Mouse (Mus musculus): Measurements from ENCODE around the gene Gm20390. TPM values are rescaled to one million over a fixed set of nuclear protein-coding genes. Genes with fewer than 3 reads are reported as not detected.
"Not testable (repeated sequence)": the region's sequence is repeated elsewhere in the genome, so short reads cannot be mapped to it uniquely, and the experiment has no call there.

Gm20390 gene
- polyA plus RNA-seq, 1 experiment from 2014 or later = 434 TPM

DNA sequence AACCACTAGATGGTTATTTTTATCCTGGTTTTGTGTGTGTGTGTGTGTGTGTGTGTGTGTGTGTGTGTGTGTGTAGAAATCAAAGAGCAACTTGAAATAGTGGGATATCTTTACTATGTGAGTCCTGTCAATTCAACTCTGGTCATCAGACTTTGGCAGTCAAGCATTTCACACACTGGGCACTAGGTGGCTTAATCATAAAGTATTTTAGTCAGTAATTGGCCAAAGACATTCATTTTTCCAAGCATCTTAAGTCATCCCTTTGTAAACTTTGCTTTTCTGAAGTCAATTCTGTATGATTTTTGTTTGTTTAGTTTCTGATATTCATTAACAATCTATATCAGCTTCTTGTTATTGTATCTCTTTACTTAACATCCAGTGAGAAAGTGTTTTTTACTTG lies 39.0 kb downstream of the Gm20390 start:
- ATAC-seq (no peak), DNase-seq (ENCODE audit: low spot score) (no peak)
- H3K4me3 ChIP-seq (ENCODE audit: low read depth, low read length) = no peak overlapping the region
- H3K9ac ChIP-seq (ENCODE audit: low read length) = no peak overlapping the region
- H3K9me3 ChIP-seq (replicated peaks; ENCODE audit: control insufficient read depth, low read length) = no peaks in the 10 kb centered on the region
- H3K4me2 ChIP-seq (ENCODE audit: low read length) = no peak overlapping the region
- H3K4me1 ChIP-seq (ENCODE audit: control insufficient read depth, insufficient read depth, low read length) = no peaks in the 10 kb centered on the region
- no peak overlapping the region for H3K27ac ChIP-seq (ENCODE audit: low read depth, low read length)
- H3K27me3 ChIP-seq (replicated peaks; ENCODE audit: control insufficient read depth, insufficient read depth, low read length) = no peaks in the 10 kb centered on the region
- peaks cover 68% of the 10 kb centered on the region for H3K36me3 ChIP-seq (ENCODE audit: control insufficient read depth, insufficient read depth, low read length)

- DNase-seq (ENCODE audit: low spot score) = not testable (repeated sequence)
- H3K36me3 ChIP-seq (ENCODE audit: control insufficient read depth, insufficient read depth, low read length) = peaks cover 75% of the 10 kb centered on the region
Measured at GRCm38 (mm10) chr11:93915019-93915418, 53.1 kb downstream of the Gm20390 start.

GRCm38 (mm10) chr11:93911603-93912002 lies 56.5 kb downstream of the Gm20390 start:
- 90% methylated on average over 3 of the region's 3 CpGs for WGBS
- no peaks in the 10 kb centered on the region for H3K9me3 ChIP-seq (replicated peaks; ENCODE audit: control insufficient read depth, low read length)

More at GRCm38 (mm10) chr11:93915019-93915418, 53.1 kb downstream of the Gm20390 start:
- ATAC-seq; H3K4me1 ChIP-seq (ENCODE audit: control insufficient read depth, insufficient read depth, low read length); H3K9ac ChIP-seq (ENCODE audit: low read length); H3K4me2 ChIP-seq (ENCODE audit: low read length); H3K9me3 ChIP-seq (replicated peaks; ENCODE audit: control insufficient read depth, low read length); H3K27me3 ChIP-seq (replicated peaks; ENCODE audit: control insufficient read depth, insufficient read depth, low read length); H3K27ac ChIP-seq (ENCODE audit: low read depth, low read length); H3K4me3 ChIP-seq (ENCODE audit: low read depth, low read length): not testable (repeated sequence)
- WGBS = 99% methylated on average over 2 of the region's 2 CpGs

DNA sequence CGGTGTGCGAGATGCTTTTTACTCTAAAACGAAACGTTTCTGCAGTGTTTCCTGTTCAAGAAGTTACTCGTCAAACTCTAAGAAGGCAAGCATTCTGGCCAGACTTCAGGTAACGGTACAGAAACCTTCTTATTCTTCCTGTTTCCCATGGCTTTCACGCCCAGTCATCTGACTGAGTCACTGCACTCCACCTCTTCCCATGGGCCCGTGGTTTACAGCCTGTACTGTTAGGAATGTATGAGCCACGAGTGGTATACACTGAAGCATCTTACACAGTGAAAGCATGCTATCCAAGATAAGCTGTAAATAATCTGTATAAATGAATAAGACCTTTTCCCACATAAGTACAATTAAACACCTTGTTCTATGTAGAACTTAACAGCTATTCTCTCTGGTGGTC lies 59.3 kb downstream of the Gm20390 start:
- Histone ChIP-seq H3K4me2 (ENCODE audit: low read length) (no peak overlapping the region), H3K9ac (ENCODE audit: low read length) (no peak overlapping the region), H3K36me3 (ENCODE audit: control insufficient read depth, insufficient read depth, low read length) (peaks cover 71% of the 10 kb centered on the region), H3K9me3 (replicated peaks; ENCODE audit: control insufficient read depth, low read length) (no peaks in the 10 kb centered on the region), H3K27me3 (replicated peaks; ENCODE audit: control insufficient read depth, insufficient read depth, low read length) (no peaks in the 10 kb centered on the region), H3K27ac (ENCODE audit: low read depth, low read length) (no peak overlapping the region), H3K4me3 (ENCODE audit: low read depth, low read length) (no peak overlapping the region), H3K4me1 (ENCODE audit: control insufficient read depth, insufficient read depth, low read length) (no peaks in the 10 kb centered on the region)
- no peak for DNase-seq (ENCODE audit: low spot score)
- WGBS = 93% methylated on average over 9 of the region's 9 CpGs
- ATAC-seq = no peak

More at GRCm38 (mm10) chr11:93911603-93912002, 56.5 kb downstream of the Gm20390 start:
- Histone ChIP-seq H3K27ac (ENCODE audit: low read depth, low read length) (no peak overlapping the region), H3K36me3 (ENCODE audit: control insufficient read depth, insufficient read depth, low read length) (peaks cover 78% of the 10 kb centered on the region), H3K4me2 (ENCODE audit: low read length) (no peak overlapping the region), H3K9ac (ENCODE audit: low read length) (no peak overlapping the region), H3K27me3 (replicated peaks; ENCODE audit: control insufficient read depth, insufficient read depth, low read length) (no peaks in the 10 kb centered on the region), H3K4me3 (ENCODE audit: low read depth, low read length) (no peak overlapping the region), H3K4me1 (ENCODE audit: control insufficient read depth, insufficient read depth, low read length) (no peaks in the 10 kb centered on the region)
- ATAC-seq = no peak
- DNase-seq (ENCODE audit: low spot score) = no peak

- no peak overlapping the region for H3K9ac ChIP-seq (ENCODE audit: low read length)
- no peak overlapping the region for H3K4me3 ChIP-seq (ENCODE audit: low read depth, low read length)
- DNase-seq (ENCODE audit: low spot score) (no peak), ATAC-seq (no peak)
- no peaks in the 10 kb centered on the region for H3K4me1 ChIP-seq (ENCODE audit: control insufficient read depth, insufficient read depth, low read length)
- no peak overlapping the region for H3K4me2 ChIP-seq (ENCODE audit: low read length)
- no peak overlapping the region for H3K27ac ChIP-seq (ENCODE audit: low read depth, low read length)
- 90% methylated on average over 3 of the region's 3 CpGs for WGBS
- no peaks in the 10 kb centered on the region for H3K27me3 ChIP-seq (replicated peaks; ENCODE audit: control insufficient read depth, insufficient read depth, low read length)
- H3K9me3 ChIP-seq (replicated peaks; ENCODE audit: control insufficient read depth, low read length) = no peaks in the 10 kb centered on the region
- peaks cover 68% of the 10 kb centered on the region for H3K36me3 ChIP-seq (ENCODE audit: control insufficient read depth, insufficient read depth, low read length)
Measured at GRCm38 (mm10) chr11:93907839-93908238, 60.3 kb downstream of the Gm20390 start.

GRCm38 (mm10) chr11:93906834-93907233 lies 61.3 kb downstream of the Gm20390 start:
- DNase-seq (ENCODE audit: low spot score) = no peak

More at GRCm38 (mm10) chr11:93906834-93907233, 61.3 kb downstream of the Gm20390 start:
- WGBS = 79% methylated on average over 4 of the region's 4 CpGs
- Histone ChIP-seq H3K27ac (ENCODE audit: low read depth, low read length) (no peak overlapping the region), H3K4me3 (ENCODE audit: low read depth, low read length) (no peak overlapping the region), H3K27me3 (replicated peaks; ENCODE audit: control insufficient read depth, insufficient read depth, low read length) (no peaks in the 10 kb centered on the region), H3K9ac (ENCODE audit: low read length) (no peak overlapping the region), H3K36me3 (ENCODE audit: control insufficient read depth, insufficient read depth, low read length) (peaks cover 65% of the 10 kb centered on the region), H3K4me1 (ENCODE audit: control insufficient read depth, insufficient read depth, low read length) (no peaks in the 10 kb centered on the region), H3K9me3 (replicated peaks; ENCODE audit: control insufficient read depth, low read length) (no peaks in the 10 kb centered on the region), H3K4me2 (ENCODE audit: low read length) (no peak overlapping the region)
- no peak for ATAC-seq

Other genes with a start within 250 kb of the Gm20390 start
- 34.3 and 38.8 TPM in 2 replicates for gene Utp18, start 82.5 kb downstream of the Gm20390 start, polyA plus RNA-seq (2014; fragmentation: Nextera tagmentation; extraction: Ambion mirVana)
- gene Mbtd1, start 82.4 kb downstream of the Gm20390 start, polyA plus RNA-seq (2014; fragmentation: Nextera tagmentation; extraction: Ambion mirVana) = 25.1 and 27.2 TPM in 2 replicates
- gene Nme2, start 12.0 kb downstream of the Gm20390 start, polyA plus RNA-seq (2014; fragmentation: Nextera tagmentation; extraction: Ambion mirVana) = 107 and 124 TPM in 2 replicates
- gene Nme1, start 228 bp upstream of the Gm20390 start, polyA plus RNA-seq (2014; fragmentation: Nextera tagmentation; extraction: Ambion mirVana) = 391 and 476 TPM in 2 replicates
- 89.6 and 109 TPM in 2 replicates for gene Spag9, start 27.8 kb upstream of the Gm20390 start, polyA plus RNA-seq (2014; fragmentation: Nextera tagmentation; extraction: Ambion mirVana)
- 32.4 and 37.5 TPM in 2 replicates for gene Tob1, start 243.2 kb upstream of the Gm20390 start, polyA plus RNA-seq (2014; fragmentation: Nextera tagmentation; extraction: Ambion mirVana)

Data from forebrain, embryonic 14.5 days (tissue).